ENCODE assay signal across 18 mouse cellular contexts in the genomic region with DNA sequence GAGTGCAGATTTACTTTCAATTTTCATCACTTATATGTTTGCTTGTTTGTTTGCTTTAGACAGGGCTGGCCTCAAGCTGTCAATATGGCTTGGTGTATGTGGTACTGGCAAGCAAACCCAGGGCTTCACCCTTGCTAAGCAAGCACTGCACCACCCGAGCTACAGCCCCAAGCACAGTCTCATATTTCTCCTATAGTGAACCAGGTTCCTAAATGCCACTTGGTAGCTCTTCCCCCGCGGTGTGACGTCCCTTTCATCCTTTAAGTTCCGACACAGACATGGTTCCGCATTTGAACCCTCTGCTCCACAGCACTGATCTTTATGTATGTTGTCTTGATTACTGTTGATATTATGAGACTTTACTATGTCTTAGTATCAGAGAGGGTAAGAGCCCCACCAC.
DNase-seq lines count a peak whose midpoint lies in the region; TF ChIP-seq lines count a peak whose summit lies in the region.
"Had no signal": no experiment of that assay in that cellular context is flagged by ENCODE, and none has a peak within 500 bp of the region (broad histone marks: within the 10 kb centered on the region; RNA-seq: fewer than 3 reads in every experiment).

No protein-coding gene starts in this region.

- peaks cover 95% of the 10 kb centered on the region for H3K79me2 ChIP-seq in CH12.LX (replicated peaks; ENCODE audit: control insufficient read depth, extremely low read depth, insufficient read depth, poor library complexity, severe bottlenecking)

- dilution Hi-C loops in CH12.LX (cut with MboI; ENCODE audit: extremely low pct_ligation_motif_present, extremely low pct_unique_long_range_greater_than_20kb, low sequenced_read_pairs), result no loop called here

- no peak overlapping the region for H3K9ac ChIP-seq in CH12.LX (ENCODE audit: insufficient read depth, low read depth)
- H3K9ac ChIP-seq: embryonic facial prominence, embryonic 12.5 days; embryonic facial prominence, embryonic 15.5 days; forebrain, embryonic 12.5 days; heart, embryonic 12.5 days; heart, embryonic 15.5 days; hindbrain, embryonic 14.5 days had no signal

- H3K4me3 ChIP-seq in gastrocnemius, adult 2 months, result peak overlapping the region; percentile 58
- no peak overlapping the region for H3K4me3 ChIP-seq in CH12.LX (replicated peaks in 1 of 3; ENCODE audit: low read depth in 2 of 3, low read length in 2 of 3, poor library complexity in 1 of 3)
- H3K4me3 ChIP-seq in brown adipose tissue, adult 24 weeks (ENCODE audit: insufficient read depth, low read depth, low read length), result no peak overlapping the region
- H3K4me3 ChIP-seq: embryonic facial prominence, embryonic 12.5 days; embryonic facial prominence, embryonic 15.5 days; forebrain, embryonic 12.5 days; heart, embryonic 12.5 days; heart, embryonic 15.5 days had no signal

- intact Hi-C loops in gastrocnemius, adult 2 months (cut with DNase I), result no loop called here

- H3K9me3 ChIP-seq in CH12.LX (replicated peaks; ENCODE audit: low read length), result no peaks in the 10 kb centered on the region
- H3K9me3 ChIP-seq: embryonic facial prominence, embryonic 12.5 days; embryonic facial prominence, embryonic 15.5 days; forebrain, embryonic 12.5 days; heart, embryonic 15.5 days had no signal

- no peaks in the 10 kb centered on the region for H3K27me3 ChIP-seq in CH12.LX (replicated peaks)
- H3K27me3 ChIP-seq: embryonic facial prominence, embryonic 12.5 days; embryonic facial prominence, embryonic 15.5 days; forebrain, embryonic 12.5 days; heart, embryonic 12.5 days; heart, embryonic 15.5 days had no signal

- peaks cover 17 to 70% of the 10 kb centered on the region in 2 experiments for H3K4me1 ChIP-seq in CH12.LX (ENCODE audit: control insufficient read depth in 1 of 2, insufficient read depth in 2 of 2)
- peaks cover 2% of the 10 kb centered on the region; the same call in 1 of the 2 replicates for H3K4me1 ChIP-seq in brown adipose tissue, adult 24 weeks (ENCODE audit: control insufficient read depth, insufficient read depth, insufficient read length, low read length)
- H3K4me1 ChIP-seq: embryonic facial prominence, embryonic 12.5 days; embryonic facial prominence, embryonic 15.5 days; forebrain, embryonic 12.5 days; heart, embryonic 15.5 days had no signal

- H3K4me2 ChIP-seq in CH12.LX (ENCODE audit: insufficient read depth, low read depth, poor library complexity, severe bottlenecking), result peak overlapping the region; percentile 52
- H3K4me2 ChIP-seq: embryonic facial prominence, embryonic 12.5 days; embryonic facial prominence, embryonic 15.5 days; forebrain, embryonic 12.5 days; heart, embryonic 12.5 days; heart, embryonic 15.5 days; hindbrain, embryonic 14.5 days had no signal

- no peak for TF ChIP-seq CTCF in gastrocnemius, adult 2 months (IDR thresholded peaks at IDR 0.05)
- no peak for TF ChIP-seq CTCF in CH12.LX (conservative IDR thresholded peaks at IDR 0.05 in 1 of 2, IDR thresholded peaks at IDR 0.05 in 1 of 2; ENCODE audit: low read depth in 2 of 2, low read length in 2 of 2)

- no peak for TF ChIP-seq EP300 in CH12.LX (IDR thresholded peaks at IDR 0.05; ENCODE audit: low read length)

- peak; percentile 39 to 51 for DNase-seq in cerebellum, postnatal 25 days
- no peak for DNase-seq in cerebellum, postnatal 36 days
- peak; percentile 58 for DNase-seq in gastrocnemius, adult 2 months
- no peak for DNase-seq in gastrocnemius, postnatal 25 days
- peak; percentile 17 for DNase-seq in CH12.LX (ENCODE audit: extremely low read depth)
- no peak for DNase-seq in ovary, postnatal 10 days (ENCODE audit: low spot score)
- no peak for DNase-seq in spleen, postnatal 10 days (ENCODE audit: low spot score in 2 of 2)
- DNase-seq: B cell, adult 2 months; heart, adult 11 months; kidney, adult 18-20 months had no signal

- no peak for TF ChIP-seq POLR2A in CH12.LX (IDR thresholded peaks at IDR 0.05; ENCODE audit: low read depth, low read length)

- in situ Hi-C loops in CH12.LX (cut with MboI; ENCODE audit: low pct_ligation_motif_present, low pct_unique_long_range_greater_than_20kb, low sequenced_read_pairs), result no loop called here

- H3K27ac ChIP-seq in gastrocnemius, adult 2 months, result peak overlapping the region; percentile 87
- H3K27ac ChIP-seq in CH12.LX (ENCODE audit: insufficient read depth, low read depth), result no peak overlapping the region
- 0 out of 2 replicates have a peak overlapping the region, but pooled peaks have one; percentile 32 for H3K27ac ChIP-seq in brown adipose tissue, adult 24 weeks (replicated peaks; ENCODE audit: low read depth, low read length)
- H3K27ac ChIP-seq: embryonic facial prominence, embryonic 12.5 days; embryonic facial prominence, embryonic 15.5 days; forebrain, embryonic 12.5 days; heart, embryonic 15.5 days; hindbrain, embryonic 14.5 days; hindbrain, postnatal 0 days had no signal

- no peak for TF ChIP-seq RAD21 in CH12.LX (IDR thresholded peaks at IDR 0.05; ENCODE audit: low read depth, low read length)

- H3K36me3 ChIP-seq in CH12.LX (replicated peaks in 1 of 2; ENCODE audit: control insufficient read depth in 1 of 2, insufficient read depth in 1 of 2, low read length in 1 of 2), result peaks cover 74 to 93% of the 10 kb centered on the region in 2 experiments
- H3K36me3 ChIP-seq: embryonic facial prominence, embryonic 12.5 days; embryonic facial prominence, embryonic 15.5 days; forebrain, embryonic 12.5 days; heart, embryonic 12.5 days; heart, embryonic 15.5 days had no signal

TF ChIP-seq in CH12.LX, 34 proteins besides CTCF, POLR2A, EP300 and RAD21:
- TF ChIP-seq UBTF (IDR thresholded peaks at IDR 0.05; ENCODE audit: low read depth, low read length), result no peak
- TF ChIP-seq SIN3A (IDR thresholded peaks at IDR 0.05; ENCODE audit: low read length), result no peak
- no peak for TF ChIP-seq TBP (conservative IDR thresholded peaks at IDR 0.05; ENCODE audit: low read depth, low read length)
- no peak for TF ChIP-seq POLR2AphosphoS2 (IDR thresholded peaks at IDR 0.05; ENCODE audit: low read depth, low read length)
- no peak for TF ChIP-seq BHLHE40 (IDR thresholded peaks at IDR 0.05; ENCODE audit: low read depth, low read length)
- TF ChIP-seq JUND (conservative IDR thresholded peaks at IDR 0.05; ENCODE audit: low read depth, low read length), result no peak
- no peak for TF ChIP-seq CHD1 (IDR thresholded peaks at IDR 0.05; ENCODE audit: low read depth, low read length)
- TF ChIP-seq ZNF384 (IDR thresholded peaks at IDR 0.05; ENCODE audit: low read depth, low read length), result no peak
TF ChIP-seq in CH12.LX: peak in this region for 0.

Comparison
In these comparisons a context has a peak if more than half of its experiments do, and no peak if none do; other contexts are left out.
1. DNase-seq: peak in cerebellum, postnatal 25 days (2 of 2), gastrocnemius, adult 2 months (single experiment) and CH12.LX (single experiment); none in cerebellum, postnatal 36 days (0 of 2), gastrocnemius, postnatal 25 days (single experiment), ovary, postnatal 10 days (single experiment) and spleen, postnatal 10 days (0 of 2).